Mouse (Mus musculus) thymus, postnatal 0 days (tissue): ENCODE measurements around the gene Defb36. TPM values are rescaled to one million over a fixed set of nuclear protein-coding genes. Genes with fewer than 3 reads are reported as not detected.

Source experiments
- DNase-seq: peaks from one replicate; pipeline ENCODE4 v3.0.0-alpha.2; 2015; ENCODE audit warnings: low spot score
- polyA plus RNA-seq: library from polyadenylated mRNA; unstranded; fragments of >200 nt; fragmentation: Nextera tagmentation; extraction: Ambion mirVana; gene quantifications from 2 replicates; pipeline ENCODE4 v1.2.1, GENCODE M21; 2015

Gene Defb36
- polyA plus RNA-seq = not detected in 2 replicates

- peak; percentile 16 for DNase-seq
Observed at GRCm38 (mm10) chr2:152604057-152604456, at the start of gene Defb36. TSS of gene Defb36 (plus strand) at chr2:152604327.

GRCm38 (mm10) chr2:152556655-152557054 lies 47.5 kb upstream of the Defb36 start:
- DNase-seq = no peak

GRCm38 (mm10) chr2:152569038-152569437 lies 35.1 kb upstream of the Defb36 start, which contains the start of gene Gm17416:
TSS of gene Gm17416 (plus strand) at chr2:152569338.
- no peak for DNase-seq

GRCm38 (mm10) chr2:152569881-152570280 lies 34.2 kb upstream of the Defb36 start:
- DNase-seq = no peak

- no peak for DNase-seq
Observed at GRCm38 (mm10) chr2:152570313-152570712, 33.8 kb upstream of the Defb36 start.

GRCm38 (mm10) chr2:152572114-152572794 lies 31.9 kb upstream of the Defb36 start, which contains the start of gene Defb21:
TSS of gene Defb21 (plus strand) at chr2:152572744.
- no peak for DNase-seq

- no peak for DNase-seq
Observed at GRCm38 (mm10) chr2:152573484-152573883, 30.6 kb upstream of the Defb36 start.

- DNase-seq = no peak
Observed at GRCm38 (mm10) chr2:152580107-152580506, 24.0 kb upstream of the Defb36 start, which contains the start of gene Defb19. TSS of gene Defb19 (minus strand) at chr2:152580312.

- DNase-seq = no peak
Observed at GRCm38 (mm10) chr2:152580612-152581011, 23.5 kb upstream of the Defb36 start.

GRCm38 (mm10) chr2:152586926-152587560 lies 17.1 kb upstream of the Defb36 start:
- peak; percentile 23 for DNase-seq

- no peak for DNase-seq
Observed at GRCm38 (mm10) chr2:152588450-152588849, 15.7 kb upstream of the Defb36 start.

- no peak for DNase-seq
Observed at GRCm38 (mm10) chr2:152589021-152589420, 15.1 kb upstream of the Defb36 start.

- no peak for DNase-seq
Observed at GRCm38 (mm10) chr2:152599299-152599698, 4.8 kb upstream of the Defb36 start, which contains the start of gene Defb45. TSS of gene Defb45 (minus strand) at chr2:152599399.

- DNase-seq = no peak
Observed at GRCm38 (mm10) chr2:152600076-152600475, 4.1 kb upstream of the Defb36 start.

- DNase-seq = no peak
Observed at GRCm38 (mm10) chr2:152601275-152601960, 2.7 kb upstream of the Defb36 start.

GRCm38 (mm10) chr2:152607746-152608145 lies 3.6 kb downstream of the Defb36 start:
- no peak for DNase-seq

GRCm38 (mm10) chr2:152608719-152609118 lies 4.6 kb downstream of the Defb36 start:
- DNase-seq = no peak

GRCm38 (mm10) chr2:152612193-152612592 lies 8.1 kb downstream of the Defb36 start:
- no peak for DNase-seq

GRCm38 (mm10) chr2:152615563-152615962 lies 11.4 kb downstream of the Defb36 start:
- peak; percentile 76 for DNase-seq

- no peak for DNase-seq
Observed at GRCm38 (mm10) chr2:152616470-152616869, 12.3 kb downstream of the Defb36 start.

GRCm38 (mm10) chr2:152617374-152617773 lies 13.2 kb downstream of the Defb36 start:
- peak; percentile 41 for DNase-seq
